Mouse (Mus musculus): ENCODE measurements around the gene Rbms3.

Rbms3 gene

DNA sequence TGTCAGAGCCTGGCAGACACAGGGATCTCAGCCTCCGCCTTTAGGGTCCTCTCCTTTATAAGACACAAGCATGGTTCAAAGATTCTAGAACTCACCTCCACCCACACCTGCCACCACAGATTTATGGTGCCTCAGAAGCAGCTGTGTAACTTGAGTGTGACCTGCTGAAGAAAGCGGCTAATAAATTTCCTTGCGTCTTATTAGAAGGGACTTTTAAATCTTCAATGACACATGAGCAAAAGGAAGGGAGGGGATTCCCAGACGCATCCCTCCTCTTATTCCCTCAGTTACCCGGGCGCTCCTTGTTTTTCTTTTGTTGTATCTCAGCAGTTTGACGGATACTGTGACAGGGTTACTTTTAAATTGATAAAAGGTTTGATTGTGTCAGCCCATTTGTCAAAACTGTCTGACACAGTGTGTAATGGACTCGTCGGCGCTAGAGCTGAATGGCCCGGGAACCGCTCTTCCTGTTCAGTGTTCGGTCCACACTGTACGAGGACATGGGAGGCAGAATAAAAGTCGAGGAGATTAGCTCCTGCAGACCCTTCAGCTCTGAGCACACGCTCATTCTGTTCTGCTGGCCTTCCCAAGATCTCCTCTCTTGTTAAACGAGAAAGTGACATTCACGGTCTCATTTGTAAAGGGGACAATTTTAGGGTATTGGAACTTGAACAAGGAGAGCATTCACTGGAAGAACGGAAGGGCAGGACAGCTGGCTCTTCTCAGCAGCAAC, 527.3 kb downstream of the Rbms3 start:
- DNase-seq (ENCODE audit: low read depth, low spot score) = no peak

DNA sequence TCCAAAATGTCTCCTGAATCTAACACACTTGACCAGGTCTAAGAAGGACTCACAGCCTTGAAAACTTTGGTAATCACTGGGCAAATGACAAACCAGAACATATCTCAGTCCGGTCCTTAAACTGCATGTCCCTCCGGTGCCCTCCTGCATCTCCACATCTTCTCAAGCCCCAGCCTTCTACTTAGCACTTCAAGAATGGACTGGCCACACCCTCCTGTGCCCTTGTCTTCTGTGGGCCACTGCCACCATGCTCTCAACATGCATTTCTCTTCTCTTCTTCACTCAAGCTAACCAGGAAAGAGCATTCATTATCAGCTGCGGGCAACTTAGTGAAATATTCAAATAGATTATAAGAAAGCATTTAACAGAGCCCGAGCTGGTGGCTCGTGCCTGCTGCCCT, 529.5 kb downstream of the Rbms3 start:
- no peak for DNase-seq (ENCODE audit: low read depth, low spot score)

DNA sequence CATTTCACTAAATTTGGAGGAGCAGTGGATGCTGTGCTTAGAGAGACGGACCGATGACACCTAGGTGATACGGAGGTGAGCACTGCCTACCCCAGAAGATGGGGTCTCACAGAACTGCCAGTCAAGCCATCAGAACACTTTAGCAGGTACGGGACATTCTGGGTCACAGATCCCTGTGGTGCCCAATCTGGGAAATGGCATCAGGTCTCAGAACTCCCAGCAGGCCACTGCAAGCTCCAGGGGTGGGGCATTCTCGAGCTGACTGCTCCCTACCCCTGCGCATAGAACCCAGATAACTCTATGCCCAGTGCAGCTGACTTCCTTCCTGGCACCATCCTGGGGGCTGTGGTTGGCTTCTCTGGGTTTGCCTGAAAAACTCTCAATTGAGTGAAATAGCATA, 536.2 kb downstream of the Rbms3 start:
- DNase-seq (ENCODE audit: low read depth, low spot score) = no peak

DNA sequence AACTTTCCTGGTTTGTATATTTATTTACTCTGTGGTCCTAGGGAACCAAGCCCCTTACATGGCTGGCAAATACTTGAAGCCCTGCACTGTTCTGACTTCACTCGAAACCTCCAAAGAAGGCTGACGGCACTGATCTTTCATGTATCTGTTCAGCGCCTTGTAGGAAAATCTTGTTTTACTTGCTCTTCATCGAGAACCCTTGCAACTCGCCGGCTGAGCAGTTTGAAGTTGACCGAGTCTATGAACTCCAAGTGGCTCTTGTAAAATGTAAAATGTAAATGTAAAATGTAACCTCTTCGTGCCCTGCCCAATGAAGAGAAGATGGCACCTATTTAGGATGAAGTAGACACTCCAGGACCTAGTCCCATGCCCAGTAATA, 537.5 kb downstream of the Rbms3 start:
- no peak for DNase-seq (ENCODE audit: low read depth, low spot score)

DNA sequence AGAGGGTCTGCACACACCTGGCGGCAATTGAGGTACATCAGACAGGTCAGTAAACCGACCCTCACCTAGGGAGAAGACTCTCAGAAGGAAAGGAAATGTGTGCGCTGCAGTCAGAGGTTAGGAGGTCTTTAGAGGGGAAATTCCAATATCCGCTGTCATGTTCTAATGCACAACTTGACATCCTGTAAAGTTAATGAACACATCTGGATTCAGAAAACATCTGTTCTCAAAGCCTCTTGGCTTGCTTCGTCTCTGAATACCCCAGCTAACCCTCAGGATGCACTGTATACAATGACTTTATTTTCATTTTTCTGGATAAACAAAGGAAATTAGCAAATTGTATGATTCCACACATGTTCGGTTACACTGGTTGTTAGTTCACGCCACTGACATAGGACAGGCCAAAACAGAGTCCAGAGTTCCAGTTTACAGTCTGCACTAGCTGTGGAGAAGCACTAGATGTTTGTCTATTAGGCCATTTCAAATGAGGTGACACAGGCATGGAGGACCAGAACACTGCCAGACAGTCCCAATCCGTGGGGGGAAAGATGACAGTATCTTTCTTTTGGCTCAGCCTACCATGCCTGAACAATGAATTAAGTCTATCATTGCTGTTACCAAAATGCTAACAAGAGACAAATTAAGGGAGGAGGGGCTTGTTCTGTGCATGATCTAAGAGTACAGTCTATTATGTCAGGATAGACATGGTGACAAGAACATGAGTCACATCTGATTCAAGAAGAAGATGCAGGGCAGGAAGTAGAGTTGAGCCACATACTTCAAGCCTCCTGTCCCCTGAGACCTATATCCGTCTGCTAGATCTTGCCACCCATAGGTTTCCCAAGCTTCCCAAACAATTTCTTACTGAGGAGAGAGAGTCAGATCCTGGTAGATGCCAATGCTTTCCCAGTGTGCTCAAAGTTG, 538.2 kb downstream of the Rbms3 start:
- DNase-seq (ENCODE audit: low read depth, low spot score) = no peak

DNA sequence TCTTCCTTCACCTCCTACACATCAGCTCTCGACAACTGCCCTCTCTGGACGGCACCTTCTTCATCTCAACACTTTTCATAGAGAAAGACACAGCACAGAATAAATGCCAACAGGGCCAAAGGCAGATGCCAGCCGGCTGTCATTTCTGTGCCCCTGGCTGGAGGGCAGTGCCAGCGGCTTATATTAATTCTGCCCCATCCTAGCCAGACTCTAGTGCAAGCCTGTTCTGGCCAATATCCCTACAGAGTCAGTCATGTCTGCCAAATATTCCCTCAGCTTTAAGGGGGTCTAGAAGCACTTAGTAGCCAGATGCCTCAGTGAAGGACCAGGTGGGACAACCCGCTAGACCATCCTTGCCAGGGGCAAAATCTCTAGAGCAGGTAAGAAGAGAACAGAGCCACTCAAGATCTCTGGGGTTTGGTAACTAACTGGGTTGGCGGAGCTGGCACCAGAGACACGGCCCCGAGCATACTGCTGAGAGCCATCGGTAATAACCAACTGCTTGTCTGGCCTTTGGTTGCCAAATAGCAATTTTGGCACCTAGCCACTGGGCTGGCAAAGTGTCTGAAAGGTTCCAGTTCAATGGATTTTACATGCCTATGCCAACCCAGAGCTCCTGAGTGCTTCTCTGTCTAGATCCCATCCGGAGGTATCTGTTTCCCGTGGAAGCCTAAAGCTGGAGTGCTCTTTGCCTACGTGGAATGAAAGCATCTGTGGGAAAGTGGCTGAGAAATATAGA, 540.1 kb downstream of the Rbms3 start:
- no peak for DNase-seq (ENCODE audit: low read depth, low spot score)

DNA sequence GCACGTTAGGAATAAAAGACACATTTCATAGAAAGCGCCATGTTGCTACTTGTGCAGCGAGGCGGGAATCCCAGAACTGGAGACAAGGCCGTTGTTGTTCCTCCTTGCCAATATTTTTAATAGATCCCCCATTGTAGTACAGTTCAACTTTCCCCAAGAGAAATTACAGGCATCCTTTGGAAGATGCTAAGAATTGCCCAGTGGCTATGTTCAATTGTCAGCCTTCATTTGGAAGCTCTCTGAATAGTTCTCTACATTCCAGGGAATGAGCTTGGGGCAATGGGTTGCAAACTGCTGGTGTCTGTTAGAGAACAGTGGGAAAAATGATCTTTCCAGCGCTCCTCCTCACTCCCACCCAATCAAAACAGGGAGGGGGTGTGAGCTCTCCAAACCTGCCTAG, 541.4 kb downstream of the Rbms3 start:
- no peak for DNase-seq (ENCODE audit: low read depth, low spot score)

DNA sequence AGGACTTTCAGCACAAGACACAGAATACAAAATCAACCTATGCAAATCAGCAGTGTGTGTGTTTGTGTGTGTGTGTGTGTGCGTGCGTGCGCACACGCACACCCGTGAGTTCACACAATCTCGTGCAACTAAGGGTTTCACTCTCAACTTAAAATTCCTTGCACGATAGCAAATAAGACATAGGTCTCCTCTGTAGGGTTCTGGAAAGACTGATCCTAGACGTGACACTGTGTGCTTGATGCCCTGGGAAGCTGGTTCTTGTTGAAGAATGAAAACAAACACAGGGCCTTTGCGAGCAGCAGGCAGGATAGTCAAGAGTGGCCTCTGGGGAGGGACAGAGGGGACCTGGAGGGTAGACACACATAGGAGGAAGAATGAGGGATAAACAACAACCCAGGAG, 544.0 kb downstream of the Rbms3 start:
- no peak for DNase-seq (ENCODE audit: low read depth, low spot score)

DNA sequence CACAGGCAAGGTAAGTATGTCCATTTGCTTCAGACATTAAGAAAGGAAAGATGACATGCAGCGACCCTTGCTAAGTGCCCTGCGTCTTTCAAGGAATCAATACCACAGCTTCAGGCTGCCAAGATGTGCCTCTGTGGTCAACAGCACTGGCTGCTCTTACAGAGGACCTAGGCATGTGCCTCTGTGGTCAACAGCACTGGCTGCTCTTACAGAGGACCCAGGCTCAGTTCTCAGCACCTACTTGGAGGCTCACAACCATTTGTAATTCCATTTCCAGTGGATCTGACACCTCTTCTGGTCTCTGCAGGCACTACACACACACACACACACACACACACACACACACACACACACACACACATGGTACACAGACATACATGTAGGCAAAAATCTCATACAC, 545.2 kb downstream of the Rbms3 start:
- DNase-seq (ENCODE audit: low read depth, low spot score) = no peak

DNA sequence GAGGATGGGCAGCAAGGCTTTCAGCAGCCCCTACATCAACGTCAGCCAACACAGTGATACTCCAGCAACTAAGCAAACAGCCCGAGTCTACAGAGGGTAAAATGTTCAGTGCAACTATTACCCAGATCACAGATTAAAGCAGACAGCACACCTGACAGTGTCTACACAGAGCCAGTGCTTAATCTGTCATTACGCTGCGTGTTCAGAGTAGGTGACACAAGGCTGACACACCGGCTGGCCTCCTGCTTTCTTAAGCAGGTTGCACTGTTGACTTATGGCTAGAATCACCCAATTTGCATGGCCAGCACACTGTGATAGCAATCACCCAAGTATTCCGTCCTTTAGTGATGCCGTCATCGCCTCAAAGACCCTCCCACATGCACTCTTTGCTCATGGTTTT, 550.2 kb downstream of the Rbms3 start:
- DNase-seq (ENCODE audit: low read depth, low spot score) = no peak

DNA sequence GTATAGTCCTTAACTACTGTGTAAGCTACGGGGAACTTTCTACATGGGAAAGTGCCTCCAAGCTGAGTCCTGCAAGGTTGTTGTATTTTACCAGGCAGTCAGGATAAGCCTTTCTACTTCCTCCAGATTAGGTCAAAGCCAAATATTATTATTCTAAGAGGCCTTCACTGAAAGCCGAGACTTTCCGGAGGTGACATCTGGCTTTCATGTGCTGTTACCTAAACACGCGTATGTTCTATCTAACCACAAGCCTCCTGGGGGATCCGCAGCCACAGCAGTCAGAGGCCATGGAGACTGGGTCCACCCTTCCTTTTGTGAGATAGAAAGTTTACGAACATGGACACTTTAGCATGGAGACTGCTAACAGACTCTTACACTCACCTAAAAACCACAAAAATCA, 552.2 kb downstream of the Rbms3 start:
- DNase-seq (ENCODE audit: low read depth, low spot score) = peak; percentile 50

DNA sequence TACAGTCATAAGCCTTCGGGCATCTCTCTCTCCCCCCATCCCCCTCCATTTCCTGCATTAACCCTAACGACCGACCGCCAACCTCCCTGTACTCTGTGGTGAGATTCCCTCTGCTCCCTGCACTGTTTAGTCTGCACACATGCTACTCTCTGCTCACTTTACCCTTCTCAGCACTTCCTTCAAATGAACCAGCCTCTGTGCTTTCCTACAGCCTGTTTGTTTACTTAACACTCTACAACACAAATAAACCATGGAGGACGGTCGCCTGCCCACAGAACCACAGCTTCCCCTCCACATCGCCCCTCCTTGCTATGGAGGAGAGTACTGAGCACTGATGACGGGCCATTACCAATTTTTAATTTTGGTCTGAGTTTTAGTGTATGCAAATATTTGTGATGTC, 552.9 kb downstream of the Rbms3 start:
- DNase-seq (ENCODE audit: low read depth, low spot score) = no peak

DNA sequence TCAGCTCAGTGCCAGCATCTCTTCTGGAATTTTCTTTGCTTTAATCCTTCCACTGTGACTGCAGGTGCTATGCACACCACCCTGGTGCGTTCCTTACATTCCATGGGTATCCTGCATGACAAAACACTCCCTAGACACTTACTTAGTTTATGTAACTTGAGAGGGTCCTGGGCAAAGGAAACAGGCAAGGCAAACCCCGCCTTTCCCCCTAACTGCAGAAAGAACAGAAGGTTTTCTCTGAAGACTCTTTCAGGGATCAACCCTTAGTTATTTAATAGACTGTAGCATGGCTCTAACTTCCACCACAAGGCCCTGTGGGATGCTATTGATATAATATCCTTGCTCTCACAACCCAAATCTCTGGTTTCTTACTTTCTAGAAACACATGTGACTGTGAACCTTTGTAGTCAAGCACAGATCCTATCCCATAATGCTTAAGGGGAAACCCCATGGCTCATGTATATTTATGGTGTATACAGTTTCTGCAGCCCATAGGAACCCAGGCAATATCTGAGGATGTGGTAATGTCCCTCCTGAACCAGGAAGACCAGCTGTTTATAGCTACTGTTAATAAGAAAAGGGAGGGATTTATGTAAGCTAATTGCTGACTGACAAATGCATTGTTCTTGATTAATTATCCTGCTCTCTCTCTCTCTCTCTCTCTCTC, 557.1 kb downstream of the Rbms3 start:
- peak; percentile 77 for DNase-seq (ENCODE audit: low read depth, low spot score)

DNA sequence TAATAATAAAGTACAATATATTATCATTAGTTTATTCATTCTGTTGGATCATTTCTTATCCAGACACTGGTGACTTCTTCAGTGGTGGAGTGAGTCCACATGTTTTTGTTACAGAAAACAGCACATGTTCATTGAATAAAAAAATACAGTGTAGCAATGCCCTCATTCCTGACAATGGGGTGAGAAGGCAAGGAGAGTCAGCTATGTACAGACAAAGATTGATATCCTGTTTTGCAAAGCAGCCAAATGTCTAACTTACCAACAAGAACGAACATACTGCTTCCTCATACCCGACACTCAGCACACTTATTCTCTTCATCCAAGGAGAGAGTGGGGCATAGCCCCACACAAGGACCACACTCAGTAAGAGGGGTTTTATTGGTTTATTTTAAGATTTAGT, 559.1 kb downstream of the Rbms3 start:
- no peak for DNase-seq (ENCODE audit: low read depth, low spot score)

DNA sequence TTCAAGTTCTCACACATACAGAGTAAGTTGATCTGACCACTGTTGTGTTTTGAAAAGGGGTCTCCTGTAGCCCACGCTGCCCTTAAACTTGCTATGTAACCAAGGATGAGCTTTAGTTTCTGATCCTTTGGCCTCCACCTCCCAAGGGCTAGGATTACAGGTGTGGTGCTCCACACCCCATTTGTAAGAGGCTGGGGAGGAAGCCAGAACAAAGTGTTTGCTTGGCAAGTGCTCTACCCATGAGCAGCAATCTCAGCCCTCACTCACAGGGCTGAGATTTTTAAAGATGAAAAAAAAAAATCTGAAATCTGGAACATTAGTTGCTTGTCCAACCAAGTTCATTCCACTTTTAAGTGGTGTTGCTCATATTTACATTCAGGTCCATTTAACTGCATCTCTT, 560.5 kb downstream of the Rbms3 start:
- no peak for DNase-seq (ENCODE audit: low read depth, low spot score)

DNA sequence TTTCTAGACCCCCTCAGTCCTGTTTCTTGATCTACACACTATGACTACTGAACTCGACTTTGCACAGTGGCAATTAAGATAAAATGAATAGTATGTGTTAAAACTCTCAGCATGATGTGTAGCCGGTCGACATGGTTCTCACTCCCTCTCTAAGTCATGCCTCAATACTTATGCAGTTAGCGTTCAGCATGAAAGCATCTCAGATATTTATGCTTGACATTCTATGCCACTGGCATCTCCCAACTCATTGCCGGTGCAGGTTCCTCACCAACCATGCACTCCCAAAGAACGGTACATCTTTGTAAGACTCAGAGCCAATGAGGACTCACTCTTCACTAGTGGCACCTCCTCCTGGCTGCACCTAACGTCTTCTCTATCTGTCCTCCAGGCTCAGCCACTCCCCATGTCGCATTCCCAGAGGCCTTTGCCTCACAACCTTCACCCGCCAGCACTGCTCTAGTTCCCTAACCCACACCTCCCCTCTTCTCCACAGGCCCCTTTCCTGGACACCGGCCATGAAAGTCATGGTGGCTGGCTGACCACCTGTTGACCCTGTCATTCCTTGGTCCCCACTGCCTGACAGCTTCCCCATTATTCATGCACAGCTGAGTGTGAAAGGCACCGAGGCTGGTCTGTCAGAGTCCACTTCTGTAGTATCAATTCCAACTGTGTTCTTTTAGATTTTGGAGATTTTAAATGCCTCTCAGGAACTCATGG, 561.9 kb downstream of the Rbms3 start:
- DNase-seq (ENCODE audit: low read depth, low spot score) = no peak

DNA sequence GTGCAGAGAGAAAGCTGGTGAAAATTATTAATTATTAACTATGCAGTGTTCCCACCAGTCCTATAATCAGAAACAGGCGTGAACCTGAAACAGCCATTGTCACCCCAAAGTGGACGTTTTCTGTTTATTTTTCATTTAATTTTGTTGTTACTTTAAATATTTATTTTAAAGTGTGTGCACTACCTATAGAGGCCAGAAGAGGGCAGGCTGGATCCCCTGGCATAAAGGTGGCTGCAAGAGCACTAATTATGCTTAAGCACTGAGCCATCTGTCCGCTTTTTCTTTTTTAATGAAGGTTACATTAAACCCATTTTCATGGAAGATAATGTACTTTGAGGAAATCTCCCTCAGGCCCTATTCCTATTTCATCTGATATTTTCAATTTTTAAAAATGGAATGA, 563.2 kb downstream of the Rbms3 start:
- no peak for DNase-seq (ENCODE audit: low read depth, low spot score)

DNA sequence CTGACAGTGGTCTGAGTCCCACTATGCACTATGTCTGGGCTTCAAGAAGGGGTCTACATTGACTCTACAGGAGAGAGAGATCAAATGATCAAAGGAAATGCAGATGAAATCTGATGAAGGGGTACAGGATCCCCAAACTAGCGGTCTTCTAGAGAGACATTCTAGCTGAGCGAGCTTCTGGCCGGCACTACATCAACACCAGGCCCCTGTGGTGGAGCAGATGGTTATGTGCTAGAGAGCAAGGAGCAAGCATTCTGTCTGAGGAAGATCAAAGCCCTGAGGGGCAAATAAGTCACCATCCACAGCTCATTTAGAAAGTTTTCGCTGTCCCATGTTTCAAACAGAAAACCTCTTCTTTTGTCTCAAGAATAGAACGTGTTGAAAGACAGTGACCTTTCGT, 564.1 kb downstream of the Rbms3 start:
- no peak for DNase-seq (ENCODE audit: low read depth, low spot score)

DNA sequence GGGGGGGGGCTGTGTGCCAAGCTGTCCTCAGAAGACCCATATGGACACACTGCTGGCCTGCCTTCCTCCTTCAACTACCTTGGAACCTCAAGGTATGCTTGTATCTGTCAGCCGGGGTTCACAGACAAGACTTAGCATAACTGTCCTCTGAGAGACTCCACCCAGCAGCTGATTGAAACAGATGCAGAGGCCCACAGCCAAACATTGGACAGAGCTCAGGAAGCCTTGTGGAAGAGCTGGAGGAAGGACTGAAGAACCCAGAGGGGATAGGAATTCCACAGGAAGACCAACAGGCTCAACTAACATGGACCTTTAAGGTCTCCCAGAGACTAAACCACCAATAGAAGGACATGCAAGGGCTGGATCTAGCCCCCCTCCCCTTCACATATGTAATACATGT, 570.1 kb downstream of the Rbms3 start:
- DNase-seq (ENCODE audit: low read depth, low spot score) = no peak

DNA sequence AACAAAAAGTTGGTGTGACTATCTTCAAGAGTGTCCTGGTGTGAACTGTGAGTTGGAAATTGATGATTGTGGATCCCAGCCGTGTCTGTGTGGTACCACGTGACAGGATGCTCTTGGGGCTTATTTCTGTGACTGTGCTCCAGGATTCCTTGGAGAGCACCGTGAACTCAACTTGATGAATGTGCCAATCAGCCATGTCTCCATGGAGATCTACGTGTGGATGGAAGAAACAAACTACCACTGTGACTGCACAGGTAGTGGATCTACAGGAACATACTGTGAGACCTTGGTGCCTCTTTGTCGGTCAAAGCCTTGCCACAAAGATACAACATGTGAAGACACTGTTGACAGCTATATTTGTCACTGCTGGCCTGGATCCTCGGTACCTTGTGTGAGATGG, 570.6 kb downstream of the Rbms3 start:
- DNase-seq (ENCODE audit: low read depth, low spot score) = no peak

DNA sequence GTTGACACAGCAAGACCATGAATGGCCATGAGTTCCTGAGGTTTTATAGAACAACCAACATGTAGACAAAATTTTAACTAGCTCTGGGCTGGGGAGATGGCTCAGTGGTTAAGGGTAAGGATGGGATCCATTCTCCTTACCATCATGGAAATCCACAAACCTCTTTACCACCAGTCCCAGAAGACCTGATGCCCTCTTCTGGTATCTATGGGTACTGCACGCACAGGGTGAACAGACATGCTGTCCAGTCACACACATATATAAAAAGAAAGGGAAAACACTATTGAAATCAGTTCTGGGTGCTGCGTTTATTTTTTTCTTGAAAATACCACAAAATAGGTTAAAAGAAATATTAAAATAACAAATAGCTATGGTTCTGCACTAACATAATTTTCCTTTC, 577.8 kb downstream of the Rbms3 start:
- no peak for DNase-seq (ENCODE audit: low read depth, low spot score)
